Mouse (Mus musculus): ENCODE results near the gene Ooep. TPM values are rescaled to one million over a fixed set of nuclear protein-coding genes. Genes with fewer than 3 reads are reported as not detected.
"Not testable (repeated sequence)": the region's sequence is repeated elsewhere in the genome, so short reads cannot be mapped to it uniquely, and the experiment has no call there.

Gene Ooep
- polyA plus RNA-seq, 1 experiment from 2014 or later = not detected

DNA sequence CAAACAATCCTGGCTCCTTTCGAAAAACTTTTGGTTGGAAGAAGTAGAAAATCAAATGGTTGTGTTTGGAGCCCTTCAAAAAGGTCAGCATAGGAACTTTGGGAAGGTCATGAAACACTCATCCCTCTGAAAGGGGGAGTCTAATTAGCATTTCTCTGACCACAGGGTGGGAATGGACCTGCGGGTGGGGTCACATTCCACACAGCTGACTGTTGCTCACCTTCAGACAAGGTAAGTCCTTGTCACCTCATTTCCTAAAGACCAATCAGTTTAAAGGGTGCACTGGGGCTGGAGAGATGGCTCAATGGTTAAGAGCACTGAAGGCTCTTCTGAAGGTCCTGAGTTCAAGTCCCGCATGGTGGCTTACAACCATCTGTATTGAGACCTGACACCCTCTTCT lies 7.1 kb downstream of the Ooep start:
- ATAC-seq = no peak
- Histone ChIP-seq H3K27me3 (ENCODE audit: insufficient read depth, low read length) (no peaks in the 10 kb centered on the region), H3K4me3 (ENCODE audit: low read depth, low read length) (no peak overlapping the region), H3K4me1 (ENCODE audit: insufficient read depth) (no peaks in the 10 kb centered on the region), H3K4me2 (ENCODE audit: low read depth, low read length) (no peak overlapping the region), H3K9ac (replicated peaks) (no peak overlapping the region), H3K9me3 (ENCODE audit: low read length) (no peaks in the 10 kb centered on the region), H3K36me3 (replicated peaks; ENCODE audit: insufficient read depth, low read length) (no peaks in the 10 kb centered on the region), H3K27ac (ENCODE audit: low read depth) (no peak overlapping the region)
- 91% methylated on average over 3 of the region's 3 CpGs for WGBS (ENCODE audit: insufficient replicate concordance)
- no peak for DNase-seq
- TF ChIP-seq EP300 (IDR thresholded peaks at IDR 0.05; ENCODE audit: low read depth) (no peak), CTCF (IDR thresholded peaks at IDR 0.05; ENCODE audit: low read depth) (no peak)

DNA sequence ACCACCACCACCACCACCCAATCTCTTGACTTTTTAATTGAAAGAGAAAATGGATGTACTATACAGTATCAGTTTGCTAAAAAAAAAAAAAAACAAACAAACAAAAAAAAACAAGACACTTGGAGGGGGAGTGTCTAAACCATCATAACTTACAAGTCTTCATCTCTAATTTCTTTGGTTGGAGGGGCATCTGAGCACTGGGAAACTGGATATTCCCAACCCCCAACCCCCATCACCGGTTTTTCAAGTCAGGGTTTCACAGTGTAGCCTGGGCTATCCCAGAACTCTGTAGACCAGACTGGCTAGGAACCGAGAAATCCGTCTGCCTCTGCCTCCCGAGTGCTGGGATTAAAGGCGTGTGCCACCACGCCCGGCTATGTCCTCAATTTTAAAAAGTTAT lies 8.7 kb downstream of the Ooep start:
- Histone ChIP-seq H3K9ac (replicated peaks) (no peak overlapping the region), H3K27ac (ENCODE audit: low read depth) (no peak overlapping the region), H3K4me2 (ENCODE audit: low read depth, low read length) (no peak overlapping the region), H3K36me3 (replicated peaks; ENCODE audit: insufficient read depth, low read length) (no peaks in the 10 kb centered on the region), H3K4me1 (ENCODE audit: insufficient read depth) (no peaks in the 10 kb centered on the region), H3K27me3 (ENCODE audit: insufficient read depth, low read length) (no peaks in the 10 kb centered on the region), H3K4me3 (ENCODE audit: low read depth, low read length) (no peak overlapping the region), H3K9me3 (ENCODE audit: low read length) (no peaks in the 10 kb centered on the region)
- ATAC-seq = no peak
- WGBS (ENCODE audit: insufficient replicate concordance) = 77% methylated on average over 7 of the region's 7 CpGs
- TF ChIP-seq CTCF (IDR thresholded peaks at IDR 0.05; ENCODE audit: low read depth) = no peak
- TF ChIP-seq EP300 (IDR thresholded peaks at IDR 0.05; ENCODE audit: low read depth) = no peak
- no peak for DNase-seq

GRCm38 (mm10) chr9:78369349-78369748 lies 9.2 kb downstream of the Ooep start:
- Histone ChIP-seq H3K4me1 (ENCODE audit: insufficient read depth) (no peaks in the 10 kb centered on the region), H3K4me2 (ENCODE audit: low read depth, low read length) (no peak overlapping the region), H3K36me3 (replicated peaks; ENCODE audit: insufficient read depth, low read length) (no peaks in the 10 kb centered on the region), H3K27ac (ENCODE audit: low read depth) (no peak overlapping the region), H3K9ac (replicated peaks) (no peak overlapping the region), H3K9me3 (ENCODE audit: low read length) (no peaks in the 10 kb centered on the region), H3K27me3 (ENCODE audit: insufficient read depth, low read length) (no peaks in the 10 kb centered on the region), H3K4me3 (ENCODE audit: low read depth, low read length) (no peak overlapping the region)
- DNase-seq (no peak), ATAC-seq (no peak)
- WGBS (ENCODE audit: insufficient replicate concordance) = 83% methylated on average over 2 of the region's 2 CpGs
- no peak for TF ChIP-seq EP300 (IDR thresholded peaks at IDR 0.05; ENCODE audit: low read depth)

GRCm38 (mm10) chr9:78368671-78369293 lies 9.7 kb downstream of the Ooep start:
- no peaks in the 10 kb centered on the region for H3K9me3 ChIP-seq (ENCODE audit: low read length)
- no peak overlapping the region for H3K9ac ChIP-seq (replicated peaks)
- DNase-seq (no peak), ATAC-seq (no peak)
- no peaks in the 10 kb centered on the region for H3K27me3 ChIP-seq (ENCODE audit: insufficient read depth, low read length)
- no peaks in the 10 kb centered on the region for H3K36me3 ChIP-seq (replicated peaks; ENCODE audit: insufficient read depth, low read length)
- H3K27ac ChIP-seq (ENCODE audit: low read depth) = no peak overlapping the region
- WGBS (ENCODE audit: insufficient replicate concordance) = 70% methylated on average over 3 of the region's 3 CpGs
- no peak overlapping the region for H3K4me3 ChIP-seq (ENCODE audit: low read depth, low read length)
- no peaks in the 10 kb centered on the region for H3K4me1 ChIP-seq (ENCODE audit: insufficient read depth)
- TF ChIP-seq CTCF (IDR thresholded peaks at IDR 0.05; ENCODE audit: low read depth) (no peak), EP300 (IDR thresholded peaks at IDR 0.05; ENCODE audit: low read depth) (no peak)
- H3K4me2 ChIP-seq (ENCODE audit: low read depth, low read length) = no peak overlapping the region

DNA sequence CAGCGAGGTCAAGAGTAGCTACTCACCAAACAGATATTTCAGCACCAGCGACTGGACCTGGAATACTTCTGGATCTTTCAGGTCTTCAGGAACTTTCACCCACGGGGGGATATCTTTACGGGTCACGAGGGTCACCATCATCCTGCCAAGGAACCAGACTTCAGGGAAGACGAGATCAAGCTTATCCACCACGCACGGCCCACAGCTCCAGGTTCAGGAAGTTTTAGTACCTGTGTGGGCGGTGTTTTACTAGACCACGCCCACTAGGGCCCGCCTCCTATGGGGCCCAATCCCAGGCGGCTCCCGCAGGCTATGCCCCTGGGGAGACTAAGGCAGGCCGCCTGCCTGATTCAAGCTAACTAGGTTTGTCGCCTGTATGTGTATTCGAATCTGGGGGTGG lies 10.6 kb downstream of the Ooep start, which contains the start of gene Dppa5a:
Gene Dppa5a, minus strand, starts transcription at position 219 of the 400 bp plus-strand sequence.
- not testable (repeated sequence) for H3K36me3 ChIP-seq (replicated peaks; ENCODE audit: insufficient read depth, low read length); H3K27ac ChIP-seq (ENCODE audit: low read depth); H3K4me2 ChIP-seq (ENCODE audit: low read depth, low read length); H3K27me3 ChIP-seq (ENCODE audit: insufficient read depth, low read length); H3K4me3 ChIP-seq (ENCODE audit: low read depth, low read length); DNase-seq; H3K9ac ChIP-seq (replicated peaks); ATAC-seq; H3K4me1 ChIP-seq (ENCODE audit: insufficient read depth); H3K9me3 ChIP-seq (ENCODE audit: low read length)
- 75% methylated on average over 16 of the region's 16 CpGs for WGBS (ENCODE audit: insufficient replicate concordance)

DNA sequence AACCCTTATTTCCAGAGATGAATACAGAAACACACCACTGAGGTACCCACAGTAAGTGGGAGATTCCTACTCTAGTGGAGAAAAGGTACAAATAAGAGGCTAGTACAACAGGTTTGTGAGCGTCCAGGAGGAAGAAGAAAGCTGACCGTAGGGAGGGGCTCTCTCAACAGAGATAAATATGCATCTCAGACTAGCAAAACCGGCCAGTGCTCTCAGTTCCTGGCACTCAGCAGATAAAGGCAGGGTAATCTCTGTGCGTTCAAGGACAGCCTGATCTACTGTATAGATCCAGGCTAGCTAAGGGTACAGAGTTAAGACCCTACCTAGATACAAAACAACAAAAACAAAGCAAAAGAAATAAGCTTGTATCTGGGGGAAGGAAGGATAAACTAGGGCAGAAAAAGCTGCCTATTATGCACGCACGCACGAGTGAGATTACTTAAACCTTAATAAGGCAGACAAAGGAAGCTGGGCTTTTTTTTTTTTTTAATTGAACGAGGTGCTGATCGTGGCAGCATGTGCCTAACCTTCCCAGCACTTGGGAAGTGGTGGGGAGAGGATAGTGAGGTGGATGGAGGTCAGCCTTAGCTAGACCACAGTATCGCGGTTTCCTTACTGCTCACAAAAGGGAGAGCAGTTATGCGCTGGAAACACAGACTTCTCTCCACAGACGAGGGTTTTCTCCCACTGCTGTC lies 12.5 kb downstream of the Ooep start:
- DNase-seq = no peak
- Histone ChIP-seq H3K4me3 (ENCODE audit: low read depth, low read length) (no peak overlapping the region), H3K4me1 (ENCODE audit: insufficient read depth) (no peaks in the 10 kb centered on the region), H3K27me3 (ENCODE audit: insufficient read depth, low read length) (no peaks in the 10 kb centered on the region), H3K9me3 (ENCODE audit: low read length) (no peaks in the 10 kb centered on the region), H3K4me2 (ENCODE audit: low read depth, low read length) (no peak overlapping the region), H3K27ac (ENCODE audit: low read depth) (no peak overlapping the region), H3K9ac (replicated peaks) (no peak overlapping the region), H3K36me3 (replicated peaks; ENCODE audit: insufficient read depth, low read length) (no peaks in the 10 kb centered on the region)
- 52% methylated on average over 13 of the region's 13 CpGs for WGBS (ENCODE audit: insufficient replicate concordance)
- no peak for ATAC-seq
- TF ChIP-seq EP300 (IDR thresholded peaks at IDR 0.05; ENCODE audit: low read depth) (no peak), CTCF (IDR thresholded peaks at IDR 0.05; ENCODE audit: low read depth) (no peak)

All from liver, postnatal 0 days (tissue).